Mouse (Mus musculus): ENCODE measurements around the gene Sfxn5. TPM values are rescaled to one million over a fixed set of nuclear protein-coding genes. Genes with fewer than 3 reads are reported as not detected.

The Sfxn5 gene
- total RNA-seq, 2 experiments from 2014 or later: 164 to 165 TPM

GRCm38 (mm10) chr6:85288193-85288857, 44.9 kb downstream of the Sfxn5 start:
- DNase-seq: no peak

DNA sequence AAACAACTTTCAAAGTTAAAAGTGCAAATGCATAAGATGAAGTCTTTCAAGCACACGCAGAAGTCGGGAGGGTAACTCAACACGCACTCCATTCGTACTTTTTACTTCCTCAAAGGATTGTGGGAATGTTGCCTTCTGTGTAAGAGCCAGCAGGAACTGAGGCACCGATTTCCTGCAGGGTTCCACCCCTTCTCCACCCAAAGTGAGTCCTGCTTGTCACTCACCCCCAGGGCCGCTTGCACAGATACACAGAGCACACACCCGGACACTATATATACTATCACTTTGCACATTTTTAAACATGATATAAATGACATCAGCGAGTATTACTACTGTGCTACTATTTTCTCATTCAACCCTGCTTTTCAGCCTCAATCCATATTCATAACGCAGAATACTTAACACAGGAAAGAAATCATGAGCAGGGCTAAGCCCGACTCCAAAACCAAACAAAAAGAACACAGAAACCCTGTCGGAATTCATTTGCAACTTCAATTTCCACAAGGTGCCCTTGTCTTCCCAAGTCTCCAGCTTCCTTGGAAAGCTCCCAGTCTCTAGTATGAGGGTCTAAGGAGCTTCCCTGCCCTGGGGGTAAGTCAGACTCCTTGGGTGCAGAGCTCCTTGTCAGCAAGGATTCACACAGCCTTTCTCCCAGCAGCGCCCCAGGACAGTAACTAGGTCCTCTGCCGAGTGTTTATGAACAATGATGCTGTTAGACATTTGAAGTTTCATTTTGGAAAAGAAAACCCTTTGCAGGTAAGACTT, 46.8 kb downstream of the Sfxn5 start:
- DNase-seq: no peak

GRCm38 (mm10) chr6:85280871-85281270, 52.4 kb downstream of the Sfxn5 start:
- DNase-seq: peak in 1 of 2 experiments; percentile 40

GRCm38 (mm10) chr6:85276571-85276970, 56.7 kb downstream of the Sfxn5 start:
- DNase-seq: peak in 1 of 2 experiments; percentile 38

- no peak for DNase-seq
Measured at GRCm38 (mm10) chr6:85272436-85272835, 60.8 kb downstream of the Sfxn5 start.

- no peak for DNase-seq
Measured at GRCm38 (mm10) chr6:85266060-85266459, 67.2 kb downstream of the Sfxn5 start.

DNA sequence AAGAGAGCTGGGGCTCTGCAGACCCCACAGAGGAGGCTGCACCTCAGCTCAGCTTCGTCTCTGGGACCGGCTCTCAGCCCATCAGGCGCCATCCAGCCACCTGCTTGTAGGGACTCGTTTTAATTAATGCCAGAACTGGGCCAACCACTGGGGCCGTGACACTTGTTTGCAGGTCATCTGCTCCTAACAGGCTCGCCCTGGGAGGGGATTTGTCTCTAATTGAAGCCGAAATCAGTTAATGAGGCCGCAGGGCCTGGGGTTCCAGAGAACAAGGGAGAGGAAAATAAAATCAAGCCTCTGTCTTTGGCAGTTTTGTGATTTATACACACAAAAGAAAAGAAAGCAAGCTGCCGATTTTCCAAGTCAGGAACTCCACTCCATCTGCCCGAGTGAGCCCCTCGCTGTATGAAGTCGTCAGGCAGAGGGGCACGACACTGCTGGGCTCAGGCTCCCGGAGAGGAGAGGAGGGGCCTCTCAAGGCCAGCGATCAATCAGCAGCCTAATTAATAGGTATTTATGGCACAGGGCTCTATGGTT, 68.2 kb downstream of the Sfxn5 start:
- no peak for DNase-seq

- DNase-seq: no peak
Measured at GRCm38 (mm10) chr6:85262865-85263515, 70.2 kb downstream of the Sfxn5 start.

DNA sequence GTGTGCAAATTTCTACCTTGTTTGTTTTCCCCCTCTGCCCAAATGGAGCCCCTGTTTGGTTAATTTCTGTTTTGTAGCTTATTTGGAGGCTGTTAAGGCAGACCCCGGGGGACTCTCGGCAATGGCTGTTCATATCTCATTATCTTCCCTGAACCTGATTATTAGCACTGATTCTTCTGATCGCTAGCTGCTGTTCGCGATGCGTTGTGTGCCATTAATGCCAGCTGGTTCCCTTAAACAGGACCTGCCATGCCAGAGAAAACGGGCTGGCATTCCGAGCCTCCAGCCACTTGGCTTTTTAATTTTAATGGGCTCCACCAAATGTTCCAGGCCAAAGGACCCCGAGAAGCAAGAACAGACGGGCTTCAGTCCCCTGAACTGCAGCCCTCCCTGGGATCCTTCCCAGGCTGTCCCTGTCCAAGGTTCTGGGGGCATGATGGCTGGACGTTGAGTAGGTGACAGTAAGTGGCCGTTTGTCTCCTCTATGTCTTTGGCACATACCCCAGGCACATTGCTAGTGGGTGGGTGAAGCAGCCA, 74.1 kb downstream of the Sfxn5 start:
- DNase-seq: no peak

DNA sequence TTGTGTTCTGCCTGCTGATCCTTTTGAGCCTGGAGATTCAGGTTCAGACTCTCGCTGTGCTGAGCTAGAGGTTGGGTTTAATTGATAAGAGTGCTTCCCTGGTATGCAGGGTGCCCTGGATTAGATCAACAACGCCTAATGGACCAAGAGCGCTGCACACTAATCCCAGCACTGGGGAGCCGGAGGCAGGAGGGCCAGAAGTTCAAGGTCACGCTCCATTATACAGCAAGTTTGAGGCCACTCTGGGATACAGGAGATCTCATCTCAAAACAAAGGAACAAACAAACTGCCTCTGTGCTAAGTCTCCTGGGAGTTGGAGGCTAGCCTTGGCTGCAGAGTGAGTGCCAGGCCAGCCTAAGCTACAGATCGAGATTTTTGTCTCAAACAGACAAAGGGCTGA, 77.6 kb downstream of the Sfxn5 start:
- no peak for DNase-seq

DNA sequence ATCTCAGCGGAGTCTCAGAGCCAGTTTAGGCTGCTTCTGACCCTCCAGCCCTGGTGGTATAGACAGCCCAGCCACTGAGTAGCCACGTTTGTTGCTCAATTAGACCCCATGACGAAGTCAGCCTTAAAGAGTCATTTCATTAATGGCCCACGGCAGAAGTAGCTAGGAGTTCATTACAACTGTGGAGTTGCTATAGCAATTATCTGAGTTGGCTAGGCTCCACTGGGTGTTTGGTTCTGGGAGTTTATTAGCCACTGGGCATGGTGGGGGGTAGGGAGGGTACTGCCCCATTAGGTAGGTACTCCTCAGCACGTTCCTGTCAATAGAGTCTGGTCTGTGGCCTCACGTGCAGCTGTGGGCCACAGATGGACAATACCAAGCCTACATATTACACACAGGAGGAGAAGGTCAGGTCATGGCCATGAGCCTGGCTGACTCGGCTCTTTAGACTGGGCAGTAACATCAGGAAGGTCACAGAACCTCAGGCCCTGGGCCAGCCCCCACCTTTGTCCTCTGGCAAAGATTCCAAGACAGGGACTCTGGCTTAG, 79.2 kb downstream of the Sfxn5 start:
- no peak for DNase-seq

GRCm38 (mm10) chr6:85253275-85253674, 79.9 kb downstream of the Sfxn5 start:
- no peak for DNase-seq

- no peak for DNase-seq
Measured at GRCm38 (mm10) chr6:85252251-85253058, 80.8 kb downstream of the Sfxn5 start.

DNA sequence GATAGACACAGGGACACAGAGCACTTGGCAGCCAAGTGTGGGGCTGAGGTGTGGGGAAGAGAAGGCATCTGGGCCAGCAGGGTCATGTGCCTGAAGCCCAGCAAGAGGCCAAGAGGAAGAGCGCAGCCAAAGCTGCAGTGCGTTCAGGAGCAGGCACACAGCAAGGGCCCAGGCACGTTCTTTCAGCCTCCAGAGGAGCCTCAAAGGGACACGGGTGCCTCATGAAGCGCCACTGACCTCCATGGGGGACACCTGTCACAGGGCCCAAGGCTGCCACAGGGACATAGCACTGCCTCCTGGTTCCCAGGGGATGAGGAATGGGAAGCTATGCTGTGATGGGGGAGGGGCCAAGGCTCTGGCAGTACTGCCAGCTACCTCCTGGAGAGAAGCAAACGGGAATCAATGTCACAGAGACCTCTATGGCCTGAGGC, 82.4 kb downstream of the Sfxn5 start:
- no peak for DNase-seq

DNA sequence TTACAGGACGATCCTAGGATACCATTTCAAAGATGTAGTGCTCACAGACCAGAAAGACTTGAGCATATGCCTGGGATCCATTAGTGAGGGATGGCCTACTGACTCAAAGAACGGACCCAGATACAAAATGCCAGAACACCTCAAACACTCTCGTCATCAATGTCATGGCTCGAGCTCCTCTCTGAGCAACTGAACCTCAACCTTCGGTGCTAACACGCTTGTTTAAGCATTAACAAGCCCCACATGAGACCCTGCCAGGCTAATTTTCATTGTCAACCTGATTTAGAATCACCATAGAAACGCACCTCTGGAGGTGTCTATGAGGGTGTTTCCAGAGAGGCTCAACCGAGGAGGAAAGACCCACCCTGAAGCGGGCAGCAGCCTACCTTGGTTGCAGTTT, 83.4 kb downstream of the Sfxn5 start:
- no peak for DNase-seq

DNA sequence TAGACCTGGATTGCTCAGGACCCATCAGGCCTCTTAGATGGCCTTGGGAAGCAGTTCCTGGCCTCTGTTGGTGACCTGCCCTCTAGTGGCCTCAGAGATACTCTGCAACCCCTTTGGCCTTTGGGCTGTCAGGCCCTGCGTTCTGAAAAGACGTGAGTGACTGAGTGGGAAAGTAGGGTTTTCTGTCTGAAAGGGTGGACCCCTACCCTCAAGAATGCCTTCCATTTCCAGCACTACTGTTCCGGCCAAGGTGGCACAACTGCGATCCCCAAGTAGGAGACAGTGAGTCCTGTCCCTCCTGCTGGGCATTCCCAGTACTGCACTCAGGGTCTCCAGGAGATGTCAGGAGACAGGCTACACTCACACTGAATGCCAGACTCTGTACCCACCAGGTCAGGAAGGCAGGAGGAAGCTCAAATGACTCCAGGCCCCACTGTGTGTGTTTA, 94.2 kb downstream of the Sfxn5 start:
- DNase-seq: no peak

DNA sequence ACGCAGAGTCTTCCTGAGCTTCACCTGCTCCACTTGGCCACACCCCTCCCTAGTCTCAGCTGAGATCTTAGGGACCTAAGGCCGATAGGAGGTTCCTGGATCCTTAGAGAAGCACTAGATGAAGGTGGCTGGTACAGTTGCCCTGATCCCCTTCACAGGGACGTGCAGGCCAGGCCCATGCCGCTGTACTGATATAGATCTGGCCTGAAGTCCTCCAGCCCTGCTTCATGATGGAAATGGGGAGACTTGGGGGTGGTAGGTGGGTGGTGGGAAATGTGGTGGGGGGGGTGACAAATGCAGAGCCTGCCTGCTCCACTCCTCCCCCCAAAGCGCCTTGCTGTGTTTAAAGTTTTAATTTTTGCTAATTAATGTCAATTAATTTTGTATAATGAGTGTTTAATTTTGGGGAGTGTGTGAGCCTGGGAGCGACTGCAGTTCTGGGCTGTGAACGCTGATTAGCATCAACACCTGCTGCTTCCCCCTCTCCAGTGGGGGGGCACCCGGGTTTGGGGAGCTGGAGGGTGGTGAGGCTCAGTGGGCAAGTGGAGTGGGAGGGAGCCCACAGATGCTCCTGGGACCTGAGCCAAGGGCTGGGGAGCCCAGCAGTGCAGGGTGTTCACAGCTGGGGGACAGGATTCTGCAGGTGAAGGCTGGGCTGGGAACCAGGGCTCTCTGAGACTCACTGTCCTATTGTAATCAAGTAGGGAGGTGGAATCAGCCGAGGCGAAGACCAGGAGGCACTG, 95.5 kb downstream of the Sfxn5 start:
- DNase-seq: peak; percentile 72 to 76

DNA sequence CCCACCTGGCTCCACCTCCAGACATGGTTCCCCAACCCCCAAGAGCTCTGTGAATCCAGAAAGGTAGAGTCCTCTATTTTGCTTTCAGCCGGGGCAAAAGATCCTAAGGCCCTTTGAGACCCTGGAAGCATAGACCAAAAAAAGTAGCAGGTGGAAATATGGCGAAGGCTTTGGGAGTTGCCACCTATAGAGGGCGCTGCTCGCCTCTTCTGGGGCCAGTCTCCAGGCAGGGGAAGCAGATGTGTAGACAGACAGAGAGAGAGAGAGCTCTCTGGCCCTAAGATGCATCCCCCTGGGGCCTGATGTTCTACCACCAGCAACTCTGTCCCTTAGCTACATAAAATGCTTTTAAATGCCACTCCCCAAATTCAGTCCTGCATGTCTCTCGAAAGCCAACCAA, 96.2 kb downstream of the Sfxn5 start:
- DNase-seq: no peak

- no peak for DNase-seq
Measured at GRCm38 (mm10) chr6:85234796-85235195, 98.4 kb downstream of the Sfxn5 start.

DNA sequence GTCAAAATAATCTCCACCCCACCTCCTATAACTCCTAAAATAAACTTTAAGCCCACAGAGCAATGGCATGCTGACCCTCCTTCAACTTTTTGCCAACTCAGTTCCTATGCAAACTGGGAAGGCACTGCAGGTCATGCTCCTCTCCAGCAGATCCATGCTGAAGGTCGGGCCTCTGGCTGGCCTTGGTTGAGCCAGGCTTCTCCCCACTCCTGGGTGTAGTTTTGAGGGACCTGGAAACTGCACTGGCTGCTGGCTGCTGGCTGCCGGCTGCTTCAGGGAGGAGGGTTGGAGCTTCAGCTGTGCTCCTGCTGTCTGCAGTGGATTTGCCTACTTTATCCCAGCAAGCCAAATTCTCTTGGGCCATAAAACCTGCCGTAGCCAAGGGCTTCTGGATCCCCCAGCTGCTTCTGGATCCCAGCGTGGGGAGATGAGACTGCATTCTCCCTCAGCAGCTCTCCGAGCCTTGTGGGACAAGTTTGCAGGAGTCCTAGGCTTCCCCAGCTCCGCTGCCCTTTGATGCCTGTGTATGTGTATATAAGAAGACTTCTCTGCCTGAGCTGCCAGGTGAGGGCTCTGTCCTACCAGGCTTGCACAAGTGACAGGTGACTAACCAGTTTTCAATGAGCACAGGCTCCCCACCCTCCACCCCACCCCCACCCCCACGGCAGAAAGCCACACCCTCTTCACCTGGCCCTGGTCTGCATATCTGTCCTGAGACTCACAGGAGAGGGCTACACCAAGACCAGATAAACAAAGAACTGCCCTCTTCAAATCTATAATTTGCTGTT, 100.2 kb downstream of the Sfxn5 start:
- no peak for DNase-seq

Data from layer of hippocampus, postnatal 36 days (tissue).